Mouse (Mus musculus): ENCODE results near the gene Efemp2. TPM values are rescaled to one million over a fixed set of nuclear protein-coding genes. Genes with fewer than 3 reads are reported as not detected.
A peak's percentile ranks its signal among the peaks of the same experiment; 100 is the strongest.

Gene Efemp2
- polyA plus RNA-seq (2015; fragmentation: Nextera tagmentation; extraction: Ambion mirVana): 44.2 and 53.1 TPM in 2 replicates

DNA sequence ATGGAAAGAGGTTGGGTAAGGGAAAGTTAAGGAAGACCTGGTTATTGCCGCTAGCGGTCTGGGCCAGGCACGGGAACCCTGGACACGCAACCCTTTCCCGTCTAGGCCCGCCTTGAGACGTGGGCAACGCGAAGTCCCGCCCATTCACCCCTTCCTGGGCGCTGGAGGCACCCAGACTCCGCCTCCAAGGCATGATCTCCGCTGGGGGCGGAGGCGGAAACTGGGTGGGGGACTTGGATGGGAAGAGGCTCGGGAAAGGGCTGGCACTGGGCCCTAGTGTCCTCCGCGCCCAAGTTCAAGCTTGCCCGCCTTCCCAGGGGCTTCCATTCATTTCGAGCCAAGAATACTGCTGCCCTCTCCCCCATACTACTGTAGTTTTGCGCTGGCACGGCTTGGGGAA is at the start of gene Efemp2:
Efemp2 (plus strand) TSS at position 235 of the 400 bp plus-strand sequence.
- peak within 1 kb of the TSS; percentile 99 for H3K4me2 ChIP-seq (ENCODE audit: low read length)
- peaks cover 20% of the 10 kb centered on the region for H3K4me1 ChIP-seq (ENCODE audit: control insufficient read depth, insufficient read depth, low read depth, low read length)
- peak within 1 kb of the TSS; percentile 72 for H3K27ac ChIP-seq (ENCODE audit: low read depth, low read length)
- H3K4me3 ChIP-seq (ENCODE audit: low read length): peak within 1 kb of the TSS; percentile 67
- ATAC-seq: peak; percentile 73
- peak within 1 kb of the TSS; percentile 85 for H3K9ac ChIP-seq (ENCODE audit: low read depth, low read length)
- H3K9me3 ChIP-seq (ENCODE audit: control insufficient read depth, low read length): no peaks in the 10 kb centered on the region
- no peaks in the 10 kb centered on the region for H3K36me3 ChIP-seq (ENCODE audit: control insufficient read depth, insufficient read depth, low read length)
- 4% methylated on average over 22 of the region's 22 CpGs for WGBS
- no peaks in the 10 kb centered on the region for H3K27me3 ChIP-seq (replicated peaks; ENCODE audit: control insufficient read depth, insufficient read depth, low read length)

DNA sequence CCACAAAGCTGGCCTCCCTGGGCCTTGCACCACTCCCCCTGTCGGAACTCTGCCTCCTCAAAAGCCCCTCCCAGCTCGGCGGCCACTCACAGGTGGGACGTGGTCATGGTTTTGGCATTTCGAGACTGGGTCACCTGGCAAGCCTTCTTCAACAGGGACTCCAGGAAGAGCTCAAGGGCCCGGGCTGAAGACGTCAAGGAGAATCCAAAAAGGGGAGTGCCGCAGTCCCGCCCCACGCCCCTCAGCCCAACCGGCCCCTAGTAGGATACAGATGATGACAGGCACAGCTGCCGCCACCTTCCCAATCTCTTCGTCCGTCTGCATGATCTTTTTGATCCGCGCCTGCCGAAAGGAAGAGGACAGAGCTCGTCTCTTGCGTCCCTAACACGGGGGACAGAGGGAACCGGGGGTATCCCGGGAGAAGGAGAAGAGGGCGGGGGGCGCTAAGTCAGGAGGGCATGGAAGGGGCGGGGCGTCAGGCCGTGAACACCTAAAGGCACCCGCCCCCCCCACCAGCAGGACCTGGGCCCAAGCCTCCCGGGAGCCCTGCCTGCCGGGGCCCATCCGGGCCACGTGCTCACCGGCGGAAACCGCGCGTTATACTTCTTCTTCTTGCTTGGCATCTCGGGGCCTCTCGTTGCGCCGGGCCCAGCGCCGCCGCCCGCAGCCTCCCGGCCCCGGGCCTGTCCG is 49.5 kb upstream of the Efemp2 start:
- H3K4me1 ChIP-seq (ENCODE audit: control insufficient read depth, insufficient read depth, low read depth, low read length): peaks cover 32% of the 10 kb centered on the region
- no peaks in the 10 kb centered on the region for H3K9me3 ChIP-seq (ENCODE audit: control insufficient read depth, low read length)
- H3K36me3 ChIP-seq (ENCODE audit: control insufficient read depth, insufficient read depth, low read length): peaks cover 11% of the 10 kb centered on the region
- peak overlapping the region; percentile 88 for H3K4me2 ChIP-seq (ENCODE audit: low read length)
- no peaks in the 10 kb centered on the region for H3K27me3 ChIP-seq (replicated peaks; ENCODE audit: control insufficient read depth, insufficient read depth, low read length)
- H3K27ac ChIP-seq (ENCODE audit: low read depth, low read length): peak overlapping the region; percentile 92
- WGBS: 1% methylated on average over 41 of the region's 48 CpGs
- peak overlapping the region; percentile 90 for H3K9ac ChIP-seq (ENCODE audit: low read depth, low read length)
- peak overlapping the region; percentile 76 for H3K4me3 ChIP-seq (ENCODE audit: low read length)
- ATAC-seq: peak; percentile 62

DNA sequence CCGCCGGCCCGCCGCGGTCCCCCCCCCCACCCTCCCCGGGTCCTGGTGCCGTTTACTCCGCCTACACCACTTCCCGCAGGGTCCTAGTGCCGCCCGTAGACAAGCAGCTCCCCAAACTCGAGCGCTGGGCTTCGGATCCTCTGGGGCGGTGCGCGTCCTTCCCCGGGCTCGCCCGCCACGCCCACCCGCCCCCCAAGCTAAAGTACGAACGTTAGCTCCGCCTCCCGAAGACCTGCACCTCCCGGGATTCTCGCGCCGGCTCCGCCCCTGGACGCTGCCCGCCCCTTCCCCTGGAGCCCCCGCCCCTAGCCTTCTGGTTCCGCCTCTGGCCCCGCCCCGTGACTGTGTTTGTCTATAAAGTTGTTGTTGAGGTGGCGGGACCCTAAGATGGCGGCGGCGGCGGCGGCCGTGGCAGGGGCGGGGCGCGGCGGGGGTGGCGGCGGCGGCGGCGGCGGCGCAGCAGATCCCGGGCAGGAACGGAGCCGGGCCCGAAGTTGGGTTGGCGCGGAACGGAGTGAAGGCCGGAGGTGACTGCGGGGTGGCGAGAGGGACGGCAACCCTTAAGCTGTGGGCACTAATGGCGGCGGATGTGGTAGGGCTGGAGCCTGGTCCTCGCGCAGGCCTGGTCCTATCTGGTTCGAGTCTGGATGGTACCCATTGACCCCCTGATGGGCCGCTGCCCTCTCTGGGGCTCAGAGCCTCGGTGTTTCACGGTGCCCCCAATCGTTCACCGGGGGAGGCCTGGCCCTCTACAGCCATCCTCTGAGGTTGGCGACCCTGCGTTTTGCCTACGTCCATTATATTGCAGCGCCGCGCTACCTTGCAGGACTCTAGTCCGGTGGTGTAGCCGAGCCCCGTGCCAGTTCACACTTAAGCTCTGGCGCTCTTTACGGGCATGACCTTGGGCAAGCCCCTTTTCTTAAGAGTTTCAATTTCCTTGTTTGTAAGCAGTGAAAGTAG is 48.7 kb upstream of the Efemp2 start, which contains the start of the genes Drap1 and AI837181:
Drap1 (minus strand) TSS at position 198 of the 960 bp plus-strand sequence.
AI837181 (plus strand) TSS at position 363 of the 960 bp plus-strand sequence.
- peak within 1 kb of the TSS; percentile 92 for H3K9ac ChIP-seq (ENCODE audit: low read depth, low read length)
- WGBS: under 1% methylated on average over 78 of the region's 87 CpGs
- peaks cover 10% of the 10 kb centered on the region for H3K36me3 ChIP-seq (ENCODE audit: control insufficient read depth, insufficient read depth, low read length)
- no peaks in the 10 kb centered on the region for H3K9me3 ChIP-seq (ENCODE audit: control insufficient read depth, low read length)
- peak within 1 kb of the TSS; percentile 76 for H3K4me3 ChIP-seq (ENCODE audit: low read length)
- peaks cover 35% of the 10 kb centered on the region for H3K4me1 ChIP-seq (ENCODE audit: control insufficient read depth, insufficient read depth, low read depth, low read length)
- peak within 1 kb of the TSS; percentile 92 for H3K27ac ChIP-seq (ENCODE audit: low read depth, low read length)
- H3K27me3 ChIP-seq (replicated peaks; ENCODE audit: control insufficient read depth, insufficient read depth, low read length): no peaks in the 10 kb centered on the region
- peak within 1 kb of the TSS; percentile 88 for H3K4me2 ChIP-seq (ENCODE audit: low read length)
- ATAC-seq: peak; percentile 94

- peak overlapping the region; percentile 89 for H3K27ac ChIP-seq (ENCODE audit: low read depth, low read length)
- H3K36me3 ChIP-seq (ENCODE audit: control insufficient read depth, insufficient read depth, low read length): peaks cover 3% of the 10 kb centered on the region; the same call in 1 of the 2 replicates
- H3K4me3 ChIP-seq (ENCODE audit: low read length): peak overlapping the region; percentile 76
- ATAC-seq: no peak
- no peaks in the 10 kb centered on the region for H3K27me3 ChIP-seq (replicated peaks; ENCODE audit: control insufficient read depth, insufficient read depth, low read length)
- H3K9me3 ChIP-seq (ENCODE audit: control insufficient read depth, low read length): no peaks in the 10 kb centered on the region
- WGBS: 92% methylated on average over 17 of the region's 18 CpGs
- peak overlapping the region; percentile 92 for H3K9ac ChIP-seq (ENCODE audit: low read depth, low read length)
- H3K4me2 ChIP-seq (ENCODE audit: low read length): peak overlapping the region; percentile 80
- peaks cover 35% of the 10 kb centered on the region for H3K4me1 ChIP-seq (ENCODE audit: control insufficient read depth, insufficient read depth, low read depth, low read length)
Measured at GRCm38 (mm10) chr19:5425906-5426565, 47.7 kb upstream of the Efemp2 start.

GRCm38 (mm10) chr19:5426640-5427290 is 47.0 kb upstream of the Efemp2 start:
- H3K36me3 ChIP-seq (ENCODE audit: control insufficient read depth, insufficient read depth, low read length): peaks cover 3% of the 10 kb centered on the region; the same call in 1 of the 2 replicates
- H3K4me1 ChIP-seq (ENCODE audit: control insufficient read depth, insufficient read depth, low read depth, low read length): peaks cover 34% of the 10 kb centered on the region
- whole genome bisulfite sequencing: 92% methylated on average over 13 of the region's 13 CpGs
- no peaks in the 10 kb centered on the region for H3K9me3 ChIP-seq (ENCODE audit: control insufficient read depth, low read length)
- no peak overlapping the region for H3K4me2 ChIP-seq (ENCODE audit: low read length)
- 0 out of 2 replicates have a peak overlapping the region, but pooled peaks have one; percentile 10 for H3K9ac ChIP-seq (ENCODE audit: low read depth, low read length)
- H3K27ac ChIP-seq (ENCODE audit: low read depth, low read length): no peak overlapping the region
- no peaks in the 10 kb centered on the region; the same call in 1 of the 2 replicates for H3K27me3 ChIP-seq (replicated peaks; ENCODE audit: control insufficient read depth, insufficient read depth, low read length)
- H3K4me3 ChIP-seq (ENCODE audit: low read length): no peak overlapping the region
- no peak for ATAC-seq

GRCm38 (mm10) chr19:5428083-5428482 is 45.7 kb upstream of the Efemp2 start:
- no peak for ATAC-seq

GRCm38 (mm10) chr19:5429219-5429618 is 44.5 kb upstream of the Efemp2 start:
- Histone ChIP-seq H3K27ac (ENCODE audit: low read depth, low read length) (no peak overlapping the region), H3K9ac (ENCODE audit: low read depth, low read length) (no peak overlapping the region), H3K4me3 (ENCODE audit: low read length) (no peak overlapping the region), H3K4me2 (ENCODE audit: low read length) (no peak overlapping the region), H3K4me1 (ENCODE audit: control insufficient read depth, insufficient read depth, low read depth, low read length) (peaks cover 25% of the 10 kb centered on the region), H3K27me3 (replicated peaks; ENCODE audit: control insufficient read depth, insufficient read depth, low read length) (no peaks in the 10 kb centered on the region; the same call in 1 of the 2 replicates), H3K9me3 (ENCODE audit: control insufficient read depth, low read length) (no peaks in the 10 kb centered on the region), H3K36me3 (ENCODE audit: control insufficient read depth, insufficient read depth, low read length) (no peaks in the 10 kb centered on the region)
- WGBS: 86% methylated on average over 4 of the region's 4 CpGs
- ATAC-seq: no peak

More at GRCm38 (mm10) chr19:5428083-5428482, 45.7 kb upstream of the Efemp2 start:
- Histone ChIP-seq H3K9me3 (ENCODE audit: control insufficient read depth, low read length) (no peaks in the 10 kb centered on the region), H3K36me3 (ENCODE audit: control insufficient read depth, insufficient read depth, low read length) (no peaks in the 10 kb centered on the region), H3K4me2 (ENCODE audit: low read length) (no peak overlapping the region), H3K27me3 (replicated peaks; ENCODE audit: control insufficient read depth, insufficient read depth, low read length) (no peaks in the 10 kb centered on the region; the same call in 1 of the 2 replicates), H3K9ac (ENCODE audit: low read depth, low read length) (no peak overlapping the region), H3K4me3 (ENCODE audit: low read length) (no peak overlapping the region), H3K27ac (ENCODE audit: low read depth, low read length) (no peak overlapping the region), H3K4me1 (ENCODE audit: control insufficient read depth, insufficient read depth, low read depth, low read length) (peaks cover 25% of the 10 kb centered on the region)
- WGBS: 89% methylated on average over 2 of the region's 2 CpGs

- 62% methylated on average over 8 of the region's 8 CpGs for WGBS
- ATAC-seq: no peak
Measured at GRCm38 (mm10) chr19:5429806-5430205, 43.9 kb upstream of the Efemp2 start.

More at GRCm38 (mm10) chr19:5429806-5430205, 43.9 kb upstream of the Efemp2 start:
- Histone ChIP-seq H3K27ac (ENCODE audit: low read depth, low read length) (no peak overlapping the region), H3K4me3 (ENCODE audit: low read length) (no peak overlapping the region), H3K4me2 (ENCODE audit: low read length) (no peak overlapping the region), H3K27me3 (replicated peaks; ENCODE audit: control insufficient read depth, insufficient read depth, low read length) (no peaks in the 10 kb centered on the region; the same call in 1 of the 2 replicates), H3K4me1 (ENCODE audit: control insufficient read depth, insufficient read depth, low read depth, low read length) (peaks cover 25% of the 10 kb centered on the region), H3K9me3 (ENCODE audit: control insufficient read depth, low read length) (no peaks in the 10 kb centered on the region), H3K36me3 (ENCODE audit: control insufficient read depth, insufficient read depth, low read length) (no peaks in the 10 kb centered on the region), H3K9ac (ENCODE audit: low read depth, low read length) (no peak overlapping the region)

Data from hindbrain, embryonic 16.5 days (tissue).